Mouse (Mus musculus): Measurements from ENCODE around the gene Pacsin3. TPM values are rescaled to one million over a fixed set of nuclear protein-coding genes. Genes with fewer than 3 reads are reported as not detected.
A peak's percentile ranks its signal among the peaks of the same experiment; 100 is the strongest.

Pacsin3 gene
- polyA plus RNA-seq, 1 experiment from 2014 or later = 80.6 TPM

- in situ Hi-C loops (cut with MboI; ENCODE audit: low pct_unique_long_range_greater_than_20kb) = no loop called here
- POLR2A ChIA-PET = no interaction called here
- CTCF ChIA-PET = interaction anchor here (1.4 kb wide), 1 partner anchor 16 kb away, joined by 3 read pairs; no protein-coding TSS in a partner anchor
- DNase-seq (ENCODE audit: low read depth, low spot score) = no peak
- ATAC-seq = no peak
- no peaks in the 10 kb centered on the region for H3K27me3 ChIP-seq
- TF ChIP-seq CTCF (IDR thresholded peaks at IDR 0.05) = no peak
These were observed 46.1 kb downstream of the Pacsin3 start for GRCm38 (mm10) chr2:91301836-91302235.

- TF ChIP-seq CTCF (IDR thresholded peaks at IDR 0.05) = no peak
- in situ Hi-C loops (cut with MboI; ENCODE audit: low pct_unique_long_range_greater_than_20kb) = no loop called here
- DNase-seq (ENCODE audit: low read depth, low spot score) = no peak
- ChIA-PET POLR2A (no interaction called here), CTCF (no interaction called here)
- ATAC-seq = no peak
- no peaks in the 10 kb centered on the region for H3K27me3 ChIP-seq
These were observed 47.1 kb downstream of the Pacsin3 start for GRCm38 (mm10) chr2:91302845-91303244.

- in situ Hi-C loops (cut with MboI; ENCODE audit: low pct_unique_long_range_greater_than_20kb) = no loop called here
- POLR2A ChIA-PET = no interaction called here
- ATAC-seq = no peak
- DNase-seq (ENCODE audit: low read depth, low spot score) = no peak
- H3K27me3 ChIP-seq = no peaks in the 10 kb centered on the region
- TF ChIP-seq CTCF (IDR thresholded peaks at IDR 0.05) = no peak
- CTCF ChIA-PET = interaction anchor here (1.8 kb wide), 1 partner anchor 14 kb away, joined by 4 read pairs; no protein-coding TSS in a partner anchor
These were observed 50.2 kb downstream of the Pacsin3 start for GRCm38 (mm10) chr2:91305926-91306325.

- DNase-seq (ENCODE audit: low read depth, low spot score) (no peak), ATAC-seq (no peak)
- POLR2A ChIA-PET = no interaction called here
- in situ Hi-C loops (cut with MboI; ENCODE audit: low pct_unique_long_range_greater_than_20kb) = no loop called here
- no peaks in the 10 kb centered on the region for H3K27me3 ChIP-seq
- CTCF ChIA-PET = interaction anchor here (1.8 kb wide), 1 partner anchor 14 kb away, joined by 4 read pairs; no protein-coding TSS in a partner anchor
- no peak for TF ChIP-seq CTCF (IDR thresholded peaks at IDR 0.05)
These were observed 50.8 kb downstream of the Pacsin3 start for GRCm38 (mm10) chr2:91306589-91306988.

GRCm38 (mm10) chr2:91308680-91309079 lies 52.9 kb downstream of the Pacsin3 start:
- DNase-seq (ENCODE audit: low read depth, low spot score) (no peak), ATAC-seq (no peak)
- in situ Hi-C loops (cut with MboI; ENCODE audit: low pct_unique_long_range_greater_than_20kb) = no loop called here
- POLR2A ChIA-PET = no interaction called here
- H3K27me3 ChIP-seq = no peaks in the 10 kb centered on the region
- CTCF ChIA-PET = interaction anchor here (1.9 kb wide), 1 partner anchor 10 kb away, joined by 4 read pairs; no protein-coding TSS in a partner anchor
- no peak for TF ChIP-seq CTCF (IDR thresholded peaks at IDR 0.05)

GRCm38 (mm10) chr2:91309546-91309945 lies 53.8 kb downstream of the Pacsin3 start:
- ChIA-PET CTCF (interaction anchor here (1.9 kb wide), 1 partner anchor 11 kb away, joined by 4 read pairs; no protein-coding TSS in a partner anchor), POLR2A (no interaction called here)
- H3K27me3 ChIP-seq = no peaks in the 10 kb centered on the region
- TF ChIP-seq CTCF (IDR thresholded peaks at IDR 0.05) = no peak
- DNase-seq (ENCODE audit: low read depth, low spot score) (no peak), ATAC-seq (no peak)
- in situ Hi-C loops (cut with MboI; ENCODE audit: low pct_unique_long_range_greater_than_20kb) = no loop called here

- in situ Hi-C loops (cut with MboI; ENCODE audit: low pct_unique_long_range_greater_than_20kb) = no loop called here
- CTCF ChIA-PET = interaction anchor here (1.0 to 2.2 kb wide), 3 partner anchors 13 to 45 kb away, joined by 3 to 7 read pairs (median 4); no protein-coding TSS in a partner anchor
- POLR2A ChIA-PET = no interaction called here
- no peak for TF ChIP-seq CTCF (IDR thresholded peaks at IDR 0.05)
- H3K27me3 ChIP-seq = no peaks in the 10 kb centered on the region
- DNase-seq (ENCODE audit: low read depth, low spot score) = no peak
- ATAC-seq = peak; percentile 54
These were observed 57.0 kb downstream of the Pacsin3 start for GRCm38 (mm10) chr2:91312578-91313311.

- in situ Hi-C loops (cut with MboI; ENCODE audit: low pct_unique_long_range_greater_than_20kb) = no loop called here
- CTCF ChIA-PET = no interaction called here
- ATAC-seq (no peak), DNase-seq (ENCODE audit: low read depth, low spot score) (no peak)
- no peaks in the 10 kb centered on the region for H3K27me3 ChIP-seq
- TF ChIP-seq CTCF (IDR thresholded peaks at IDR 0.05) = no peak
- POLR2A ChIA-PET = no interaction called here
These were observed 58.4 kb downstream of the Pacsin3 start for GRCm38 (mm10) chr2:91314184-91314583.

Other genes starting within 250 kb of the Pacsin3 start
- gene Rapsn, start 220.3 kb upstream of the Pacsin3 start, polyA plus RNA-seq (2021) = 1.2 TPM
- 276 TPM for gene Psmc3, start 201.9 kb upstream of the Pacsin3 start, polyA plus RNA-seq (2021)
- gene Slc39a13, start 185.5 kb upstream of the Pacsin3 start, polyA plus RNA-seq (2021) = 148 TPM
- gene Spi1, start 173.6 kb upstream of the Pacsin3 start, polyA plus RNA-seq (2021) = 1.1 TPM
- not detected for gene Mybpc3, start 137.8 kb upstream of the Pacsin3 start, polyA plus RNA-seq (2021)
- gene Madd, start 72.1 kb upstream of the Pacsin3 start, polyA plus RNA-seq (2021) = 12.8 TPM
- 0.36 TPM for gene Nr1h3, start 53.1 kb upstream of the Pacsin3 start, polyA plus RNA-seq (2021)
- 45.2 TPM for gene Acp2, start 53.1 kb upstream of the Pacsin3 start, polyA plus RNA-seq (2021)
- gene Ddb2, start 19.0 kb upstream of the Pacsin3 start, polyA plus RNA-seq (2021) = 16.1 TPM
- gene Arfgap2, start 9.0 kb downstream of the Pacsin3 start, polyA plus RNA-seq (2021) = 71.1 TPM
- 15.1 TPM for gene 1110051M20Rik, start 188.8 kb downstream of the Pacsin3 start, polyA plus RNA-seq (2021)
- gene Lrp4, start 201.6 kb downstream of the Pacsin3 start, polyA plus RNA-seq (2021) = 3.4 TPM